Mouse (Mus musculus): ENCODE measurements around the gene Dnajc19.

- TF ChIP-seq GATA1 (IDR thresholded peaks at IDR 0.05; ENCODE audit: low read length) = no peak
- TF ChIP-seq TAL1 (IDR thresholded peaks at IDR 0.05; ENCODE audit: low read length) = no peak
Measured at GRCm38 (mm10) chr3:34106421-34106820, 25.3 kb upstream of the Dnajc19 start.
